Mouse (Mus musculus) bone marrow, adult 2 months (tissue): ENCODE results near the gene Ascc1.

Experiments used
- CTCF ChIP-seq: fragments of 200-500 bp; IDR thresholded peaks from 2 replicates; pipeline ENCODE4 v1.5.1; 2011; ENCODE audit warnings: low read length, control low read depth; ENCODE audit not compliant: control insufficient read depth, insufficient read depth
- POLR2A ChIP-seq: fragments of 200-500 bp; IDR thresholded peaks from 2 replicates; pipeline ENCODE4 v1.6.1; 2011; ENCODE audit warnings: low read depth, mild to moderate bottlenecking, control low read depth, low read length, borderline replicate concordance; ENCODE audit not compliant: control insufficient read depth

DNA sequence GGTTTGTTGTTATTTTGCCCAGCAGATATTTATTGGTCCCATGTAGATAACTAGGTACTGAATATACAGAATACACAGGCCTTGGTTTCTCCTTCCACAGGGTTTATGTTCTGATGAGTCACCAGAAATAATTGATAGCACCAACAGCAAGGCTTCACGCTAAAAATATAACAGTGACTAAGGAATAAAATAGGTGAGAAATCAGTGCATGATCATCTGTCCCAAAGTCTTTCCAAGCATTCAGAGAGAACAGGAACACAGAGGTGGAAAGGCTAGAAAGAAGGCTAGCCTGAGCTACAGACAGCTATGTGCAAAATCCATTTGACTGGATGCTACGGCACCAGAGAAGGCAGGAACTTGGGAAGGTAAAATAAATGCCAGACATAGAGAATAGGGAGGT lies 93.0 kb downstream of the Ascc1 start:
- TF ChIP-seq POLR2A (no peak), CTCF (no peak)
